Mouse (Mus musculus): ENCODE data around the gene Tctn1. TPM values are rescaled to one million over a fixed set of nuclear protein-coding genes. Genes with fewer than 3 reads are reported as not detected.

The Tctn1 gene
- total RNA-seq, 4 experiments from 2014 or later = 14.8 to 34.9 (median 23.1) TPM

- DNase-seq = peak; percentile 65
Measured at GRCm38 (mm10) chr5:122285029-122285766, 20.9 kb upstream of the Tctn1 start.

- DNase-seq = peak; percentile 85
Measured at GRCm38 (mm10) chr5:122284183-122285028, 20.1 kb upstream of the Tctn1 start, which contains the start of gene Pptc7. Gene Pptc7 (plus strand): TSS chr5:122284365.

GRCm38 (mm10) chr5:122283828-122284182 lies 19.5 kb upstream of the Tctn1 start:
- DNase-seq = peak; percentile 47

- no peak for DNase-seq
Measured at GRCm38 (mm10) chr5:122280827-122281462, 16.7 kb upstream of the Tctn1 start.

- DNase-seq = no peak
Measured at GRCm38 (mm10) chr5:122280422-122280826, 16.2 kb upstream of the Tctn1 start.

GRCm38 (mm10) chr5:122279799-122280421 lies 15.7 kb upstream of the Tctn1 start:
- no peak for DNase-seq

GRCm38 (mm10) chr5:122278946-122279345 lies 14.7 kb upstream of the Tctn1 start:
- no peak for DNase-seq

GRCm38 (mm10) chr5:122274785-122275184 lies 10.5 kb upstream of the Tctn1 start:
- DNase-seq = no peak

GRCm38 (mm10) chr5:122272821-122273220 lies 8.6 kb upstream of the Tctn1 start:
- no peak for DNase-seq

- no peak for DNase-seq
Measured at GRCm38 (mm10) chr5:122268858-122269604, 4.8 kb upstream of the Tctn1 start.

GRCm38 (mm10) chr5:122267899-122268298 lies 3.6 kb upstream of the Tctn1 start:
- DNase-seq = peak; percentile 45

GRCm38 (mm10) chr5:122267136-122267535 lies 2.9 kb upstream of the Tctn1 start:
- DNase-seq = no peak

- DNase-seq = no peak
Measured at GRCm38 (mm10) chr5:122265942-122266341, 1.7 kb upstream of the Tctn1 start.

GRCm38 (mm10) chr5:122265187-122265586 lies 927 bp upstream of the Tctn1 start:
- no peak for DNase-seq

GRCm38 (mm10) chr5:122262104-122262503 lies 2.2 kb downstream of the Tctn1 start:
- no peak for DNase-seq

GRCm38 (mm10) chr5:122258027-122258741 lies 6.1 kb downstream of the Tctn1 start:
- no peak for DNase-seq

- no peak for DNase-seq
Measured at GRCm38 (mm10) chr5:122251895-122252606, 12.2 kb downstream of the Tctn1 start.

GRCm38 (mm10) chr5:122249281-122249680 lies 15.0 kb downstream of the Tctn1 start:
- no peak for DNase-seq

GRCm38 (mm10) chr5:122247934-122248333 lies 16.3 kb downstream of the Tctn1 start:
- DNase-seq = no peak

GRCm38 (mm10) chr5:122247529-122247928 lies 16.7 kb downstream of the Tctn1 start:
- no peak for DNase-seq
